Comparison of ENCODE assay signal across 24 mouse cellular contexts in the genomic region with DNA sequence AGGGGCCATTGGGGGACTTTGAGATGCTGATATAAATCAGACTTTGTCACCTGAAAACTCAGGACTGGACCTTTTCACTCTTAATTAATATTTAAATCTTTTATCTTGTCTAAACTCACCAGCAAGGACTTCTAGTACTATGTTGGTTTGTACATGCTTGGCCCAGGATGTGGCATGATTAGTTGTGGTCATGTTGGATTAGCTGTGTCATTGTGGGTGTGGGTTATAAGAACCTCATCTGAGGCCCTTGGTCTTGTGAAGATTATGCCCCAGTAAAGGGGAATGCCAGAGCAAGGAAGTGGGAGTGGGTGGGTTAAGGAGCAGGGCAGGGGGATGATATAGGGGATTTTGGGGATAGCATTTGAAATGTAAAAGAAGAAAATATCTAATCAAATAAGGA. TPM values are rescaled to one million over a fixed set of nuclear protein-coding genes. Genes with fewer than 3 reads are reported as not detected.
"Had no signal": no experiment of that assay in that cellular context is flagged by ENCODE, and none has a peak within 500 bp of the region (broad histone marks: within the 10 kb centered on the region; RNA-seq: fewer than 3 reads in every experiment).

No protein-coding gene starts in this region.

- H3K9me3 ChIP-seq: lung, embryonic 15.5 days had no signal

- H3K4me1 ChIP-seq: lung, embryonic 15.5 days; midbrain, embryonic 10.5 days; midbrain, embryonic 12.5 days; neural tube, embryonic 12.5 days had no signal

- H3K9ac ChIP-seq: liver, postnatal 0 days; lung, embryonic 15.5 days; midbrain, embryonic 12.5 days; neural tube, embryonic 12.5 days had no signal

- H3K27me3 ChIP-seq: lung, embryonic 15.5 days; midbrain, embryonic 12.5 days; neural tube, embryonic 12.5 days had no signal

- H3K4me3 ChIP-seq: lung, embryonic 15.5 days; midbrain, embryonic 10.5 days; midbrain, embryonic 12.5 days; neural tube, embryonic 12.5 days had no signal

- H3K36me3 ChIP-seq: lung, embryonic 15.5 days; midbrain, embryonic 10.5 days; midbrain, embryonic 12.5 days; neural tube, embryonic 12.5 days had no signal

- H3K27ac ChIP-seq: lung, embryonic 15.5 days; macrophage; midbrain, embryonic 10.5 days; midbrain, embryonic 12.5 days; neural tube, embryonic 12.5 days had no signal

- ATAC-seq: liver, postnatal 0 days; lung, postnatal 0 days; midbrain, embryonic 16.5 days had no signal

- H3K4me2 ChIP-seq: lung, embryonic 15.5 days; midbrain, embryonic 12.5 days; neural tube, embryonic 12.5 days had no signal

- DNase-seq: liver, postnatal 0 days; lung, adult 2 months; lung, postnatal 14 days; lung, postnatal 36 days; midbrain, embryonic 14.5 days; right cerebral cortex, postnatal 14 days; thymus, adult 18-20 months; thymus, postnatal 14 days; thymus, postnatal 36 days had no signal

RNA-seq across cellular contexts. Expression of a gene that starts 47.1 kb away (rescaled TPM):
- total RNA-seq: megakaryocyte, adult 5-6 weeks; megakaryocyte-erythroid progenitor cell, adult 5-6 weeks; neutrophil, adult 5-6 weeks had no signal
- polyA plus RNA-seq: liver, postnatal 0 days; lung, adult 2 months; lung, embryonic 15.5 days; lung, postnatal 0 days; macrophage; midbrain, embryonic 10.5 days; midbrain, embryonic 12.5 days; midbrain, embryonic 14.5 days; midbrain, embryonic 16.5 days; neural tube, embryonic 12.5 days; neural tube, embryonic 14.5 days; spleen, adult 2 months; stomach, embryonic 14.5 days; stomach, embryonic 16.5 days; thymus, postnatal 0 days had no signal

RNA-seq across cellular contexts. Expression of a gene that starts 50.8 kb away (rescaled TPM):
- total RNA-seq: megakaryocyte-erythroid progenitor cell, adult 5-6 weeks had no signal
- polyA plus RNA-seq: lung, adult 2 months; lung, embryonic 15.5 days; macrophage; midbrain, embryonic 10.5 days; midbrain, embryonic 12.5 days; midbrain, embryonic 14.5 days; midbrain, embryonic 16.5 days; neural tube, embryonic 12.5 days; neural tube, embryonic 14.5 days; spleen, adult 2 months; stomach, embryonic 14.5 days had no signal
